In the genomic region with DNA sequence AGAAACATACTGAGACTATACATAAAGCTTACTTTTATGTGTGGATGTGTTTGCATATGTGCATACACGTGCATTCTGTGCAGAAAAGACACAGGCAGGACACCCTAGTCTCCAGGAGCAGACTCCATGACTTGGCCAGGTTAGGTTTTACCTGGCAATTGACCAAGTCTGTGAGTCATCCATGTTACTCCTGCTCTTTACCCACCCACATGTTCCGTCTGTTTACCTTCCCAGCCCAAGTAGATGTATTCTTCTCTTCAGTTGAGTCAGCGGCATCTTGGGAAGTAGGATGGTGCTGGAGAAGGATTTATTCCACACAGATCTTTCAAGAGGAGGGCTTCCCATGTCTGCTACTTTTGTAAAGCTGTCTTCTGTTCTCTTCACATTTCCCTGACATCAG, we compare ENCODE assay signal across 11 mouse cellular contexts. TPM values are rescaled to one million over a fixed set of nuclear protein-coding genes. Genes with fewer than 3 reads are reported as not detected.
DNase-seq lines count a peak whose midpoint lies in the region; ATAC-seq and TF ChIP-seq lines count a peak whose summit lies in the region.
"Had no signal": no experiment of that assay in that cellular context is flagged by ENCODE, and none has a peak within 500 bp of the region (broad histone marks: within the 10 kb centered on the region; RNA-seq: fewer than 3 reads in every experiment).

No protein-coding gene starts in this region.

- no peak for TF ChIP-seq EP300 in lung, postnatal 0 days (IDR thresholded peaks at IDR 0.05)

- H3K27ac ChIP-seq in lung, postnatal 0 days (ENCODE audit: low read length), result no peak overlapping the region
- H3K27ac ChIP-seq in limb, embryonic 10.5 days, result no peak overlapping the region
- H3K27ac ChIP-seq: hindbrain, embryonic 15.5 days had no signal

- H3K4me3 ChIP-seq in lung, postnatal 0 days (ENCODE audit: low read depth, low read length), result no peak overlapping the region
- H3K4me3 ChIP-seq in lung, adult 2 months (replicated peaks; ENCODE audit: extremely low read depth, low read depth, low read length), result no peak overlapping the region
- H3K4me3 ChIP-seq in limb, embryonic 10.5 days, result no peak overlapping the region
- H3K4me3 ChIP-seq: hindbrain, embryonic 15.5 days had no signal

- 52% methylated on average over 3 of the region's 3 CpGs for WGBS in lung, postnatal 0 days
- WGBS in lung, adult 2 months, result 43% methylated on average over 3 of the region's 3 CpGs
- 94% methylated on average over 3 of the region's 3 CpGs for WGBS in limb, embryonic 10.5 days

- intact Hi-C loops in heart, postnatal 25 days (cut with DNase I), result no loop called here
- intact Hi-C loops in gastrocnemius, postnatal 36 days (cut with DNase I), result no loop called here

- no peak overlapping the region for H3K9ac ChIP-seq in lung, postnatal 0 days (replicated peaks; ENCODE audit: low read depth)
- H3K9ac ChIP-seq: hindbrain, embryonic 15.5 days had no signal

- peak; percentile 67 for ATAC-seq in lung, postnatal 0 days
- ATAC-seq: CD4-positive, CD25-positive, alpha-beta regulatory T cell, adult 4 months had no signal

- H3K4me2 ChIP-seq in lung, postnatal 0 days (replicated peaks; ENCODE audit: low read depth, low read length), result no peak overlapping the region
- H3K4me2 ChIP-seq: hindbrain, embryonic 15.5 days had no signal

- peaks cover 23% of the 10 kb centered on the region for H3K36me3 ChIP-seq in lung, postnatal 0 days (ENCODE audit: insufficient read depth, low read length)
- H3K36me3 ChIP-seq in limb, embryonic 10.5 days, result peaks cover 96% of the 10 kb centered on the region

- H3K4me1 ChIP-seq in lung, postnatal 0 days (ENCODE audit: insufficient read depth, low read depth, low read length), result no peaks in the 10 kb centered on the region
- no peaks in the 10 kb centered on the region for H3K4me1 ChIP-seq in lung, adult 2 months (ENCODE audit: control insufficient read depth, insufficient read depth, low read length)
- no peaks in the 10 kb centered on the region for H3K4me1 ChIP-seq in limb, embryonic 10.5 days
- H3K4me1 ChIP-seq: hindbrain, embryonic 15.5 days had no signal

- H3K27me3 ChIP-seq in lung, postnatal 0 days (replicated peaks; ENCODE audit: insufficient read depth, low read length), result no peaks in the 10 kb centered on the region
- no peaks in the 10 kb centered on the region for H3K27me3 ChIP-seq in limb, embryonic 10.5 days (ENCODE audit: low read depth, poor library complexity, severe bottlenecking)
- H3K27me3 ChIP-seq: hindbrain, embryonic 15.5 days had no signal

- no peaks in the 10 kb centered on the region for H3K9me3 ChIP-seq in lung, postnatal 0 days (ENCODE audit: low read length)
- no peaks in the 10 kb centered on the region for H3K9me3 ChIP-seq in limb, embryonic 10.5 days (replicated peaks)
- H3K9me3 ChIP-seq: hindbrain, embryonic 15.5 days had no signal

- TF ChIP-seq POLR2A in lung, adult 2 months (IDR thresholded peaks at IDR 0.05; ENCODE audit: borderline replicate concordance, extremely low read depth, low read depth, low read length), result no peak

- peak; percentile 89 for DNase-seq in heart, adult 11 months
- no peak for DNase-seq in heart, postnatal 25 days (ENCODE audit: low spot score)
- DNase-seq in lung, postnatal 0 days (ENCODE audit: low spot score), result peak; percentile 67
- no peak for DNase-seq in lung, adult 2 months
- peak; percentile 53 to 70 for DNase-seq in cerebellum, postnatal 14 days
- peak; percentile 32 to 58 for DNase-seq in right cerebral cortex, postnatal 36 days (ENCODE audit: low spot score in 2 of 2)
- DNase-seq in gastrocnemius, postnatal 36 days, result no peak
- DNase-seq in limb, embryonic 10.5 days (ENCODE audit: low spot score), result no peak
- DNase-seq: gastrocnemius, postnatal 10 days had no signal

- no peak for TF ChIP-seq CTCF in lung, postnatal 0 days (IDR thresholded peaks at IDR 0.05)
- TF ChIP-seq CTCF in lung, adult 2 months (IDR thresholded peaks at IDR 0.05; ENCODE audit: insufficient read depth, low read length), result no peak

RNA-seq across cellular contexts. Expression of gene Cemip2, which starts 27.2 kb away (rescaled TPM):
- total RNA-seq in heart, postnatal 25 days (2021), result 10 to 100 TPM; 13.7 to 14.1 TPM
- polyA plus RNA-seq in lung, postnatal 0 days (2015; fragmentation: Nextera tagmentation; extraction: Ambion mirVana), result 46.7 and 47.2 TPM in 2 replicates
- polyA plus RNA-seq in lung, adult 2 months (2012; rRNA removed), result 33.8 and 37.1 TPM in 2 replicates
- total RNA-seq in gastrocnemius, postnatal 36 days (2021), result 1 to 10 TPM; 6.5 to 8.9 TPM
- polyA plus RNA-seq in limb, embryonic 10.5 days (2016; fragmentation: Nextera tagmentation; extraction: Ambion mirVana), result 39.3 and 51.7 TPM in 2 replicates

Comparison
In these comparisons a context has a peak if more than half of its experiments do, and no peak if none do; other contexts are left out.
1. DNase-seq: peak in heart, adult 11 months (single experiment), lung, postnatal 0 days (single experiment), cerebellum, postnatal 14 days (2 of 2) and right cerebral cortex, postnatal 36 days (2 of 2); none in heart, postnatal 25 days (single experiment), lung, adult 2 months (single experiment), gastrocnemius, postnatal 36 days (0 of 2) and limb, embryonic 10.5 days (single experiment).